Mouse (Mus musculus) kidney, postnatal 4 days (tissue): ENCODE results near the gene Rdm1.

ENCODE experiments used
- DNase-seq, 2 experiments: peaks; one replicate each; pipeline ENCODE4 v3.0.0; 2021; ENCODE audit warnings: mixed read lengths in 2 of 2

The Rdm1 gene

GRCm38 (mm10) chr11:101681968-101682367, 55.0 kb downstream of the Rdm1 start:
- no peak for DNase-seq

GRCm38 (mm10) chr11:101682410-101682960, 55.5 kb downstream of the Rdm1 start:
- DNase-seq: no peak
